Mouse (Mus musculus) liver, embryonic 14.5 days (tissue): ENCODE data around the gene Rfx1.

Experiments used
- CTCF ChIP-seq: IDR thresholded peaks from 2 replicates; pipeline ENCODE4 v1.5.1; 2016; ENCODE audit warnings: antibody characterized with exemption, low read depth, control low read depth
- EP300 ChIP-seq: IDR thresholded peaks from 2 replicates; pipeline ENCODE4 v1.6.1; 2016; ENCODE audit warnings: antibody characterized with exemption, low read depth

DNA sequence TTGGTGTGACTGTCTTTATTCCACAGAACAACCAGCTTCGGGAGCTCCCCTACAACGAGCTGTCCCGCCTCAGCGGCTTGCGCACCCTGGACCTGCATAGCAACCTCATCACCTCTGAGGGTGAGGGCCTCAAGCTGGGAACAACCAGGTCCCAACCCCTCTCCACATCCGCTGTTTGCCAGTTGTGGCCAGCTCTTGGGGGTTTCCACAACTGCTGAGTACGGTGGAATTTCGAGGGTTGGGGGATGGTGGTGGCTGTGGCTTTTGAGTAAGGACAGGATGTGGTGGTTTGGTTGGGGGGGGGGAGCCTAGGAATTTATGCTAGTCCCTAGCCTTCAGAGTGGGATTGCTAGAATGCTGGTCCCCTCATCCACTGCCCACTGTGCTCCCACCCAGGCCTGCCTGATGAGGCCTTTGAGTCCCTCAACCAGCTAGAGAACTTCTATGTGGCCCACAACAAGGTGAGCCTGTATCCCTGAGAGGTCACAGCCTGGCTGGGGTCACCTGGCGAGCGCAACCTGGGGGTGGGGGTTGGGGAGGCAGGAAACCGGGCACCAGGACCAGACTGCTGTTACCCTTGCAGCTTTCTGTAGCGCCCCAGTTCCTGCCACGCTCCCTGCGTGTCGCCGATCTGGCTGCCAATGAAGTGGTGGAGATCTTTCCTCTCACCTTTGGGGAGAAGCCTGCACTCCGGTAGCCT lies 60.7 kb downstream of the Rfx1 start:
- TF ChIP-seq CTCF (no peak), EP300 (no peak)
